Mouse (Mus musculus) ES-E14 (cell line): ENCODE measurements around the gene Pirb. TPM values are rescaled to one million over a fixed set of nuclear protein-coding genes. Genes with fewer than 3 reads are reported as not detected.
"Not testable (repeated sequence)": the region's sequence is repeated elsewhere in the genome, so short reads cannot be mapped to it uniquely, and the experiment has no call there.

Source experiments
- DNase-seq: peaks from one replicate; pipeline ENCODE4 v3.0.0-alpha.2; 2013; ENCODE audit warnings: low read depth, low spot score
- H3K27ac ChIP-seq: 2 replicates; pipeline ENCODE4 v1.5.1; 2012; ENCODE audit warnings: low read depth, mild to moderate bottlenecking, low read length, moderate library complexity, mixed read lengths; ENCODE audit not compliant: poor library complexity, insufficient read depth, severe bottlenecking
- H3K36me3 ChIP-seq: 2 replicates; pipeline ENCODE4 v1.6.1; 2012; ENCODE audit warnings: mild to moderate bottlenecking, low read length, moderate library complexity, mixed read lengths; ENCODE audit not compliant: control insufficient read depth, poor library complexity, insufficient read depth, severe bottlenecking
- H3K4me1 ChIP-seq, 2 experiments: fragments of 150-350 bp in 1 of 2; sonication (generic) in 1 of 2; 2 replicates each; pipeline ENCODE4 v1.6.1; 2012; ENCODE audit warnings: low read length in 2 of 2, mild to moderate bottlenecking in 1 of 2, mixed read lengths in 1 of 2; ENCODE audit not compliant: control insufficient read depth in 2 of 2, insufficient read depth in 2 of 2, poor library complexity in 1 of 2
- H3K4me3 ChIP-seq, 2 experiments: fragments of 150-350 bp in 1 of 2; sonication (generic) in 1 of 2; 2 replicates each; pipeline ENCODE4 v1.5.1; 2012; ENCODE audit warnings: low read length in 2 of 2, low read depth in 1 of 2, mild to moderate bottlenecking in 1 of 2, mixed read lengths in 1 of 2; ENCODE audit not compliant: insufficient read depth in 1 of 2, poor library complexity in 1 of 2, severe bottlenecking in 1 of 2
- H3K9ac ChIP-seq: 2 replicates; pipeline ENCODE4 v1.6.1; 2012; ENCODE audit warnings: low read depth, mild to moderate bottlenecking, low read length, mixed read lengths; ENCODE audit not compliant: poor library complexity, insufficient read depth, severe bottlenecking
- H3K9me3 ChIP-seq: fragments of 150-350 bp; sonication (generic); 2 replicates; pipeline ENCODE4 v1.6.1; 2012; ENCODE audit warnings: low read depth, mild to moderate bottlenecking, low read length; ENCODE audit not compliant: control insufficient read depth, insufficient read depth
- CHD2 ChIP-seq: IDR thresholded peaks from 2 replicates; pipeline ENCODE4 v1.6.1; 2014; ENCODE audit warnings: mild to moderate bottlenecking, low read depth, low read length, inconsistent platforms
- HCFC1 ChIP-seq: IDR thresholded peaks from 2 replicates; pipeline ENCODE4 v1.6.1; 2012; ENCODE audit warnings: low read length, inconsistent platforms, borderline replicate concordance; ENCODE audit not compliant: insufficient read depth
- MAFK ChIP-seq: IDR thresholded peaks from 2 replicates; pipeline ENCODE4 v1.6.1; 2014; ENCODE audit warnings: mild to moderate bottlenecking, low read depth, low read length, inconsistent platforms; ENCODE audit not compliant: insufficient read depth
- ZC3H11A ChIP-seq: IDR thresholded peaks from 2 replicates; pipeline ENCODE4 v1.6.1; 2012; ENCODE audit warnings: low read depth, mild to moderate bottlenecking, inconsistent platforms, low read length, borderline replicate concordance
- ZNF384 ChIP-seq: IDR thresholded peaks from 2 replicates; pipeline ENCODE4 v1.6.1; 2012; ENCODE audit warnings: low read depth, low read length, inconsistent platforms
- in situ Hi-C, 2 experiments: fragments of 600-800 bp; cut with MboI; formaldehyde crosslinking; loops; one replicate each; pipeline ENCODE4 v1.15.1; 2025; ENCODE audit warnings: low sequenced_read_pairs in 2 of 2, inconsistent platforms in 1 of 2; ENCODE audit not compliant: unreplicated experiment in 2 of 2
- total RNA-seq: library from RNA; depleted of rRNA; stranded (reverse); fragments of 300-350 nt; gene quantifications from 2 replicates; pipeline ENCODE4 v1.2.3, GENCODE M21; 2012

Gene Pirb
- total RNA-seq, 1 experiment, result 0.09 TPM

- H3K4me1 ChIP-seq, result no peaks in the 10 kb centered on the region
- no peak for DNase-seq
- peak overlapping the region; percentile 93; the same call in 1 of the 2 replicates for H3K27ac ChIP-seq
- H3K9ac ChIP-seq, result peak overlapping the region; percentile 95
- peaks cover 32% of the 10 kb centered on the region for H3K36me3 ChIP-seq
- in situ Hi-C loops, result no loop called here
- H3K4me3 ChIP-seq, result peak overlapping the region; percentile 38 to 85; a peak in 3 of 4 replicates
- TF ChIP-seq ZC3H11A (no peak), ZNF384 (no peak), MAFK (no peak)
- no peaks in the 10 kb centered on the region for H3K9me3 ChIP-seq
These were observed 13.8 kb downstream of the Pirb start for GRCm38 (mm10) chr7:3706343-3706934.

DNA sequence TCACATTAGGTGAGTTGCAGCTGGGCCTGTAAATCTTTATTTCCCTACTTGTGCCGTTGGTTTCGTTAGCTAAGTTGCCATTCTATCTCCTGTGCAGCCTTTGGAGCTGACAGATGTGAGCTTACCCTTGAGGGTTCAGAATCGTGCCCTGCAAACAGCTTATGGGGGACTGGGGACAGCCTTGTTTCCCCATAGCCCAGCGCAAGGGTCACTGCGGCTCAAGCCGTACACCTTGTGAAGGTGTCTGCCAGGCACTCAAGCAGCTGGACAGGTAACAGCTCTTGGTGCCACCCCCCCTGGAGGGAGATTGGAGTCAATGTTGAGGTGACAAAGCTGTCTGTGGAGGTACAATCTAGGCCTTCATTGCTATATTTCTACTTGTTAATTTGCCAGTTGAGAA lies 14.3 kb downstream of the Pirb start:
- Histone ChIP-seq H3K27ac (peak overlapping the region; percentile 93; the same call in 1 of the 2 replicates), H3K36me3 (peaks cover 34% of the 10 kb centered on the region), H3K4me1 (no peaks in the 10 kb centered on the region), H3K9me3 (no peaks in the 10 kb centered on the region), H3K9ac (peak overlapping the region; percentile 95), H3K4me3 (peak overlapping the region; percentile 38 to 85)
- DNase-seq, result no peak
- TF ChIP-seq HCFC1 (no peak), CHD2 (no peak), ZC3H11A (no peak), MAFK (no peak), ZNF384 (no peak)
- in situ Hi-C loops, result no loop called here

- Histone ChIP-seq H3K4me3 (peak overlapping the region; percentile 79 to 85), H3K36me3 (peaks cover 34% of the 10 kb centered on the region), H3K9ac (peak overlapping the region; percentile 95), H3K27ac (peak overlapping the region; percentile 93)
- in situ Hi-C loops, H3K9me3 ChIP-seq, DNase-seq, H3K4me1 ChIP-seq: not testable (repeated sequence)
These were observed 14.7 kb downstream of the Pirb start for GRCm38 (mm10) chr7:3705461-3705860.

- H3K4me1 ChIP-seq, result no peaks in the 10 kb centered on the region
- peaks cover 36% of the 10 kb centered on the region for H3K36me3 ChIP-seq
- peak overlapping the region; percentile 93 for H3K27ac ChIP-seq
- TF ChIP-seq MAFK, result no peak
- no peak for TF ChIP-seq HCFC1
- TF ChIP-seq ZNF384, result no peak
- TF ChIP-seq CHD2, result no peak
- no peak for TF ChIP-seq ZC3H11A
- DNase-seq, result no peak
- H3K4me3 ChIP-seq, result peak overlapping the region; percentile 79 to 85
- peak overlapping the region; percentile 95 for H3K9ac ChIP-seq
- in situ Hi-C loops, result no loop called here
- H3K9me3 ChIP-seq, result no peaks in the 10 kb centered on the region
These were observed 15.7 kb downstream of the Pirb start for GRCm38 (mm10) chr7:3704475-3704874.

DNA sequence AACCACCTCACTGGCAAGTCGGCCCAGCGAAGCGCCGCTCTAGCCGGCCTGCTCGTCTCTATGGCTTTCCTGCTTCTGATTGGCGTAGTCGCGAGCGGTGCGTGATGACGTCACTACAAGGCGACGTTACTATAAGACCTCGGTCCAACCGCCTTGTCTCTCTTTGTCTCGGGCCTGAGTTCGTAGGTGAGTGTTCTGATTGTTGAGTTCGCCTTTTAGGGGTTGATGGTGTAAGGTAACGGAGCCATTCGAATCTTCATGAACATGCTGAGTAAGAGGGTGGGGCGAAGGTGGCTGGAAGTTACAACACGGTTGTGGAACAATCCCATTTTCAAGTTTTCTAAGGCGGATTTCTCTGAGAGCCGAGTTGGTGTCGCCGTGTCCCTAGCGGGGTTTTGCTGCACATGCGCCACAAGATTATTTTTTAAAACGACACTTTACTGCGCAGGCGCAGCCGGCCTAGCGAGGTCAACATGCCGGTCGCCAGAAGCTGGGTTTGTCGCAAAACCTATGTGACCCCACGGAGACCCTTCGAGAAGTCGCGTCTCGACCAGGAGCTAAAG lies 16.2 kb downstream of the Pirb start, which contains the start of gene Rps9:
TSS of gene Rps9 (plus strand) at position 115 of the 563 bp plus-strand sequence.
- Histone ChIP-seq H3K27ac (peak within 1 kb of the TSS; percentile 93), H3K4me3 (peak within 1 kb of the TSS; percentile 79 to 85), H3K9me3 (no peaks in the 10 kb centered on the region), H3K4me1 (no peaks in the 10 kb centered on the region), H3K9ac (peak within 1 kb of the TSS; percentile 95), H3K36me3 (peaks cover 36% of the 10 kb centered on the region)
- DNase-seq, result peak; percentile 95
- in situ Hi-C loops, result no loop called here
- no peak for TF ChIP-seq ZC3H11A
- peak; percentile 72; the same call in 1 of the 2 replicates for TF ChIP-seq HCFC1
